Mouse (Mus musculus) cerebellum, adult 9-10 months (tissue): Measurements from ENCODE around the gene Spata31d1b.
A peak's percentile ranks its signal among the peaks of the same experiment; 100 is the strongest.

Source experiments
- DNase-seq: peaks from one replicate; pipeline ENCODE4 v3.0.0; 2022

Spata31d1b gene

GRCm38 (mm10) chr13:59756906-59757305 lies 44.8 kb downstream of the Spata31d1b start:
- DNase-seq: no peak

- DNase-seq: no peak
These were observed 50.7 kb downstream of the Spata31d1b start for GRCm38 (mm10) chr13:59762791-59763190.

GRCm38 (mm10) chr13:59766786-59767515 lies 54.9 kb downstream of the Spata31d1b start:
- peak; percentile 32 for DNase-seq

GRCm38 (mm10) chr13:59768531-59768930 lies 56.4 kb downstream of the Spata31d1b start:
- peak; percentile 55 for DNase-seq
